Mouse (Mus musculus): ENCODE results near the gene Upp2.
A peak's percentile ranks its signal among the peaks of the same experiment; 100 is the strongest.

Upp2 gene

DNA sequence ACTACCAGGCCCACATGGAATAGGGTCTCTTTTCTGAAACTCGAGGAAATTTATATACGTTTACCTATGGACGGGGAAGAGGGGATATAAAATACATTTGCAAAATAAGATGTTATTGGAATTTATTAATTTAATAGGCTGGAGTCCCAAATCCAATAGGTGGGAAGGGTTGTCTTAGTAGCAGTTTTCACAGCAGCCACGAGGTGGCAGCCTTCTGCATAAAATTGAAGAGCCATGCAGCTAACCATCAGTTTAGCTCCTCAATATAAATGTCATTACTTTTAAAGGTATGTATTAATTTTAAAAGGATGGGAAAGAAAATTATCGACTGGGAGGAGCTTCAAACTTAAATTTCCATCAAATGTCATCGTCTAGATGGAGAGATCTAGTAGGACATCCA lies 113.7 kb downstream of the Upp2 start:
- peak; percentile 37 for DNase-seq (ENCODE audit: low read depth)

DNA sequence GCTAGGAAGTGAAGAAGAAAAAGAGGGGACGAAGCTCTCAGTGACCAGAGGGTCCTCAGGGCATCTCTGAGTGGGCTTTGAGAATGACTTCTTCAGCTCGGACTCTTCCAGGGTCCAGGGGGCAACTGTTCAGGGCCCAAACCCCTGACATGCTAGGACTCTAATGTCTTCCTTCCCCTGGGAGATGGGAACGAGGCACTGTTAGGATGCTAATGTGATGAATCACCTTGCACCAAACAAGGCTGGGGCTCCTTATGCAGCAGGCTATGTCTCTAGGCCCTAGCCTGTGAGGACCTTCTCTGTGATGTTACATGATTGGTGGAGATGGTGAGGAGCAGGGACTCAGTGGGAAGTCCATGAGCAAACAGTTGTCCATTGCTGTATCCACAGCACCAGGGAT lies 114.3 kb downstream of the Upp2 start:
- DNase-seq (ENCODE audit: low read depth), result no peak

DNA sequence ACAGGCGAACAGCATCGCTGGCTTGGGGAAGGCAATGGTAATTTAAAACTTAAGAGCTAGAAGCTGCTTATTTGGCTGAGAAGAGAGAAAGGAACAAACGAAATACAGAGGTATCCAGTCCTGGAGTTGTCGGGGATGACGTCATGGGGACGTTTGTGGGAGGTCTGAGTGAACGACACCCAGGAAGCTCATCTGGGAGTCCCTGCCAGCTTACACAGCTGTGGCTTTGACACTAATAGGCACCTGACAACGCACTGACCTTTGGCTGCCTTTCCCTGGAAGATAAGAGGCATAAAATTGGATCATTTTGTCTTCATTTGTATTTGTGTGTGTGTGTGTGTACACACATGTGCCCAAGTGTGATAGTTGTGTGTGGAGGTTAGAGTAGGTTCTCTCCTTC lies 130.4 kb downstream of the Upp2 start:
- no peak for DNase-seq (ENCODE audit: low read depth)

DNA sequence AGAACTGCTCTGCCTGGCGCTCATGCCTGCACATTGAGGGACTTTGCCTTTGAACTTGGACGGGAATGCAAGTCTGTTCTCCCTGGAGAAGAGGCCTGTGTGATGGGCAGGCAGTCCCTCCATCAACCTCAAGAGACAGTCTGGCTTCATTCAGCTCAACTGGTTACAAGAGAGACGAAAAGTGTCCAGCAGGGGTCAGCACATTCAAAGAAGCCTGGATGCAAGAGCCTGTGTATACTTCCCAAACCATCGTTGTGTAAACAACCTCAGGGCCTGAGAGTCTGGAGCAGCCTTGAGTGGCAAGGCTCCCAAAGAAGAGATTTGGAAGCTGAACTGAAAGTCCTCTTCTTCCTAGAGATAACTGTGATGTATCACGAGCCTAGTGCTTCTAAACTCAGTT lies 132.8 kb downstream of the Upp2 start:
- peak; percentile 52 for DNase-seq (ENCODE audit: low read depth)

DNA sequence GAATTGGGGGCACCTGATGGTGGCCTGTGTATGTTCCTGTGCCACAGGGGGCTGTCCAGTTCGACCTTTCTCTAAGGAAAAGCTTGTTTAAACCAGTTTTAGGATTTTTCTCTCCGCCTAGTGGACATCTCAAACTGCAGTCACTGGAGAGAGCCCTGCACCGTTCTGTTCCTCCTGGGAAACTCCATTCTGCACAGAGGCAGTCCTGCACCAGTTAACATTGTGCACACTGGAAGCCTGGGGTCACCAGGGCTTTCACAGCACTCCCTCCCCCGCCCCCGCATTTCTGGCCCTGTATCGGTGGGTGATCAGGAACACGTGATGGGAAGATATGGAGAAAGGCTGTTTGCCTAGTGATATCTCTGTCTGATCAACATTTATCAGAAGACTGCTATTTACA lies 133.3 kb downstream of the Upp2 start:
- DNase-seq (ENCODE audit: low read depth), result no peak

DNA sequence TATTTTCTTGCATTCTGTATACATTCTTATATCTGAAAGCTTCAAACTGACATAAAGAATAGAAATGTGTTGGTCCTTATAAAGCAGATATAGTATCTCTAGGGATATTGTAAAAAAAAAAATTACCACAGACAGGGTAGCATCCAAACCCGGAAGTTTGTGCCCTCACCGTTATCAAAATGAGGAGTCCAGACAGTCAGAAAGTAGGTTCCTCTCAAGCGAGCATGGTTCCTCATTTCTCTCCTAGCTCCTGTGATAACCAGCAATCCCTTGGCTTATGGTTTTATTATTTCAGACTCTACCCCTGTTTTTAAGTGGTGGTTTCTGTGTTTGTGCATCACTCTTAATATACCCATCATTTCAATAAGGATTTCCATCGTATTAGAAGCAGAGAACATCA lies 134.5 kb downstream of the Upp2 start:
- DNase-seq (ENCODE audit: low read depth), result no peak

DNA sequence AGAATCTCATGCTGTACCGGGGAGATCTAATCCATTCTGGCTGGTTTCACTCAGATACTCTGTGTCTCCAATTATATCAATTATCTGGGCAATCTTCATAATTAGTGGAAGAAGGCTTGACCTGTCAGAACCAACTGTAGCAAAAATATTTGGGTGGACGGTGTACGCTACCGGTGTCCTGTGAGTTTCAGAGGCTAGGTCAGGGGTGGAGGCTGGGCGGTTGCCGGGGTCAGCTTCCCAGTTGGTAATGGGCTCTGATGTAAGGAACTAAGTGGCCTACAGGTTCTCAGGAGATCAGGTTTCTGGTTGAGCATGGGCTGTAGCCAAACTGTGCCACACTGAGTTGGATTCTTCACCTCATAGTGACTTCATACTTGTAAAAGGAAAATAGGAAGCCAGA lies 136.1 kb downstream of the Upp2 start:
- DNase-seq (ENCODE audit: low read depth), result no peak

DNA sequence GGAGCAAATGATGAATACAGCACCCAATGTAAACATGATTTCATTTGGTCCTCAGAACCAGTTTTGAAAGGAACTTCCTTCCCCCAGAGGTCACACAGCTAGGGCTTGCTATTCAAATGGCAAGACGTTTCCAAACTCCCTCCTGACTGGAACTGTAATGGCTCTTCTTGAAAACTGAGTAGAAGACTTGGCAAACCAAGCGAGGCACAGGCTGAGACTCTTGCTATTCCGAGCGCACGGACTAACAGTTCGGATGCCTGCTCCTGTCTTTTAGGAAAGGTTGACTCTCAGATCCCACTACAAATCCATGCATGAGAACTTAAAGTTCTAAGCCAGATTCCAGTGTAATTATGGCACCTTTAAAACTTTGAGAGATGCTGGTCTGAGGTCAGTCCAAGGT lies 136.5 kb downstream of the Upp2 start:
- no peak for DNase-seq (ENCODE audit: low read depth)

DNA sequence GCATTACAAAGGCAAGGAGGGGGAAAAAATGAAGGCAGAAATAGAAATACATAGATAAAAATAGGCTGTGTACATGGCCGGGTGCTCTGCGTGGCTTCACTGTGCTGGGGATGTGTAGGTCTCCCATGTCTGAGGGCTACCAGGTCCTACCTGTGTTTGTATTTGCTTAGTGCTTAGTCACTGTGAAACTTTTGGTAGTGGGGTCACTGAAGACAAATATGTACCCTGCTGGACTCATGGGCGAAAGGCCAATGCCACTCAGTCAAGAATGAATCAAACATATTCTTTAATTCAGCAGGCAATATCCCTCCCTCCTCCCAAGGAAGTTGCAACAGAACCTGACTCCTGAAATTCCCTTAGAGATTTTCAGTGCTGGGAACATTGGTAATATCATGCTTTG lies 137.5 kb downstream of the Upp2 start:
- DNase-seq (ENCODE audit: low read depth), result no peak

DNA sequence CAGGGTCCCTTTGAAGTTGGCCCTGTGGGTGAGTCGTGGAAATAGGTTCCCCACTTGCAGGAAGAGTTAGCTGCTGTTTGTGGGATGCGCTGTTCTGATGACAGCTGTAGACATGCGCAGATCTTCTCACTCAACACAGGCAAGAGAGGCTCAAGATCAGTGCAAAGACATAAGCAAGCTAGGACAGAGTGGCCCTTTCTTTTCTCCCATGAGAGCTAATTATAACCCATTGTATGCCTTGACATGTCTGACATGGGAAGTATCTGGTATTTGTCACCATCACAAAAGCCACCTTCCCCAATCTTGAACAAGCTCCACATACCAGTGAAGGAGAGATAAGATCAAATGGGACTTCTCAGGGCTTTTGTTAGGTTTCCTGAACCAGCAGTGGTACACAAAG lies 140.6 kb downstream of the Upp2 start:
- no peak for DNase-seq (ENCODE audit: low read depth)

DNA sequence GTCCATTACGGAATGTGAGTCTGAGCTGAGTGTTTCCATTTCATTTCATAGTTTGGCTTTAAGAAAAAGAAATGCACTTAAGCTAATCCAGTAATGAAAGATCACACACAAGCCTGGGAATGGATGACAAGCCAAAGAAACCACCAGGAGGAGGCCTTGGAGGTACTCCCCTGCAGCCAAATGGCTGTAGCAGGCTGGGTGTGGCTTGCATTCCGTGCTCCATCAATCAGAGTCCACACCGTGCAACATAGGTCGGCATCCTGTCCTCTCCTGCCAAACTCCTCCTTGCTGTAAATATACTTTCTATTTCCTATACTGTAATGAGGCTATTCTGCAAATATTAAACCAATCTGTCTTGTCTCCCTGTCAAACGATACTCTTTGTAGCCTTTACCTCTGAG lies 143.1 kb downstream of the Upp2 start:
- no peak for DNase-seq (ENCODE audit: low read depth)

DNA sequence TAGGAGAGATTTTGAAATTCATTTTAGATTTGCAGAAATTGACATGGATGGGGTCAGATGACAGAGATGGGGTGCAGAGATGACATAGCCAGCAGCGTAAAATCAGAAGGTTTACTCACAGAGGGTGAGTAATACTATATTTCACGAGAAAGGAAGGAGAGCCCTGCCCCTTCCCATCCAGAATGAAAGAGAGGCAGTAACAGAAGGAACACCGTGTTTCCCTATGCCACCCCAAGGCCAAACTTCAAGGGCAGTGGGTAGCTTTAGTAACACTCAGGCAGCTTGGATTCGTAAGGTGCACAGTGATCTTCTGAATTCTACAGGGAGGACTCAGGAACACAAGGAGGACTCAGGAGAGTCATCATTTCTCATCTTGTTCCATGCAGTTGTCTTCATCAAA lies 144.0 kb downstream of the Upp2 start:
- DNase-seq (ENCODE audit: low read depth), result no peak

DNA sequence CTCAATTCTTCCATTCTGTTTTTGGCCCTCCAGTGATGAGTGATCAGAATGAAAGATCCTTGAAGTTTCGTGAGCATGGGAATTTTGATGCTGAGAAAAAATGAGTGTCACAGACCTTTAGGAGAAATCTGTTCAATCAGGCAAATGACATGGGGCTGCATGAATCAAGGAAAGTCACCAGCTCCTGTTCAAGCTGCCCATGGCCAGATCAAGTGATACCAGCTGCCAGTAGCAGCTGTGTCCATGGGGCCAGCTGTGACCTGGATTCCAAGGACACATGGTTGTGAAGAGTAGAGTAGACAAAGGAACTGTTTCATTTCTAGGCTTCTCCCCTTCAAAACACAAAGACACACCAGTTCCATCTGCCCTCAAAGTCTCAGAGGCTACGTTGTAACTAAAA lies 144.4 kb downstream of the Upp2 start:
- no peak for DNase-seq (ENCODE audit: low read depth)

DNA sequence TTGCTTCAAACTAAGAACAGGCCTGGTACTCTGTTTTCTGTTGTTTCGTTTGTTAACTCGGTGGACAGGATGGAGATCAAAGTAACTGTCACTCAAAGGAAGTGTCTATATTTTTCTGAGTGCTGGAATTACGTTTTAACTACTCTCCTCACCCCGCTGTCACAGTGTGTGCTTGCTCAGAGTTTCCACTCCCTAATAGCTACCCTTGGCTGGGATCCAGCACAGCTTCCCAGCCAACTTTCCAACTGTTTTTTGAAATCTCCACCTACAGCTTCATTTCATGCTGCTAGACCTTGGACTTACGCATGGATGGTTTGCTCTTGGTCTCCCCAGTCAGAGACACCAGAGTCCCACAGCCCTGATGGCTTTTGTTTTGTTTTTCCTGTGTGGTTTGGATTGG lies 144.8 kb downstream of the Upp2 start:
- peak; percentile 56 for DNase-seq (ENCODE audit: low read depth)

DNA sequence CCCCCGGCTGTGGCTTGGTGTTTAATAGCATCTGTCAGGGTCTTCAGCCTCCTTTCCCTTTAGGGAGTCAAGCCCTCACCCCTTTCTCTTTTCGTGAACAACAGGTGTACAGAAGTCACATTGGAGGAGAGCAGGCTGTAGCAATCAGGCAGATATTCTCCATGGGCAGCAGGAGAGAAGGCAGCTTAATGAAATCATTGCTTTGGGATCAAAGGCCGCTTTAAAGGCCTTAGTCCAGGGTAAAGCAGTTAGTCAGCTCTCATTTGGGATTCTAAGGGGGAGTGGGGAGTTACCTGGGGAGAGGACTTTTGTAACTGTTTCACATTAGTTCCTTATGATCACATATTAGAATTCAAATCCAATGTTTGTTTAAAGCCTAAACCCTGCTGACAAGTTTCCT lies 150.8 kb downstream of the Upp2 start:
- DNase-seq (ENCODE audit: low read depth), result no peak

DNA sequence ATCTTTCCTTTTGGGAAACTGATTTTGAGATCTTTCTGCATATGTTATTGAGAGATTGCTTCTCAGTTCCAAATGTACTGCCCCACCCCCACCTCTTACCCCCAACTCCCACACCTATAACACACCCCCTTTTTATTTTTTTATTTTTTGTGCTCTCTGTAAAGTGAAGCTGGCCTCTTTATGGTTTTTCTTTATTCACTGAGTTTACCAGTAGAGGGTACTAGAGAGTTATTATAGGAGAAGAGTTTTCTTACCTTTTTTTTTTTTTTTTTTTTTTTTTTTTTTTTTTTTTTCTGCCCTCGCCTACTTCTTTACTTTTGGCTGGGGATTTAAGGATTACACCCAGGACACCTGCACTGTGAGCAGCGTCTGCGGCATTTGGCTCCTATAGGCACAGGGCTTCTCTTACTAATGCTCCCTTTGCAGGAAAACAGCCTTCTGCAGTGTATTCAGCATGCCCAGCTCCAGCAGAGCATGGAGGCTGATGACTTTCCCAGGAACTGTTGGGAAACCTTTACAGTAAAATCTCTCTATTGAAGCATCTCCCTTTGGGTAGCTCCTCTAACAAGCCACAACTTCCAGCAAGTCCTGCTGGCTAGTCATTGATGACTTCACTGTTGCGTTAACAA lies 170.2 kb downstream of the Upp2 start:
- no peak for DNase-seq (ENCODE audit: low read depth)

DNA sequence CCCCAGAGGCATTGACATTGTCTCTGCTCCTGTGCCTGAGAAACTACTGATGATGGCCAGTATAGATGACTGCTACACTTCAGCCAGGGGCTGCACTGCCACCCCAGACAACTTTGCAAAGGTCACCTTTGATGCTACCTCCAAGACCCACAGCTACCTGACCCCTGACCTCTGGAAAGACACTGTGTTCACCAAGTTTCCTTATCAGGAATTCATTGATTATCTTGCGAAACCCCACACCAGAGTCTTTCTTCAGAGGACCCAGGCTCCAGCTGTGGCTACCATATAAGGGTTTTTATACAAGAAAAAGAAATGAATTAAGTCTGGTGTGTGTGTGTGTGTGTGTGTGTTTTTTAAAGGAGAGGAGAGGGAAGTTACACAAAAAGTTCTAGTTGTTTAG lies 174.1 kb downstream of the Upp2 start:
- DNase-seq (ENCODE audit: low read depth), result no peak

DNA sequence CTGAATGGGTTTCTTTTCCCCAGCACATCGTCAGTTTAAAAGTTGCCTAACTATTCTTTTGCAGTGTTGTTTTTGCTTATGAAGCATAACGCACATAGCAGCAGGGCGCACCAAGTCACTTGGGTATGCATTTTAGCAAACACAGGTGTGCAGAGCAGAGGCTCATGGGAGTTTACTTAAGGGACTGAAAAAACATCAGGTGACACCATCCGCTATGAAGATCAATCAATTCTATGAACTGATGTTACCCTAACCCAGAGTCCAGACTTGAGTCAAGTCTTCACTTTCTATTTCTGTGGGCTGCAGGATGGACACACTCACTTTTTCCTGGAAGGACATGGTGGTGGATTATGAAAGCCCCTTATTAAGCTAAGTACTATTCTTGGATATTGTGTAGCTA lies 174.9 kb downstream of the Upp2 start:
- no peak for DNase-seq (ENCODE audit: low read depth)

DNA sequence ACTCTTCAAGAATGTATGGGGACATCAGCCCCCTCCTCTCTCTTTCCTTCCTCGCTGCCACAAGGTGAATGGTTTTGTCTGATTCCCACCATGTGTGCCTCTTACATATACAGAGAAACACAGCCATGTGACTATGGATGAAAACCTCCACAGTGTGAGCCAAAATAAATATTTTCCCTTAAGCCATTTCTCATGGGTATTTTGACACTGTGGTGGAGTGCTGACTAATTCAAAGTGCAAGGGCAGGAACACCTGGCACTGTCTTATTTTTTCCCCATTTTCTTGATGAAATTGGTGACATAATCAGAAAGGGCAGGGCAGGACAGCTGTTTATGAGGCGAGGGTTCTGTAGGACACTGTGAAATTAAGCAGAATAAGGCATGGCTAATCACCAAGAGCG lies 176.3 kb downstream of the Upp2 start:
- peak; percentile 55 for DNase-seq (ENCODE audit: low read depth)

DNA sequence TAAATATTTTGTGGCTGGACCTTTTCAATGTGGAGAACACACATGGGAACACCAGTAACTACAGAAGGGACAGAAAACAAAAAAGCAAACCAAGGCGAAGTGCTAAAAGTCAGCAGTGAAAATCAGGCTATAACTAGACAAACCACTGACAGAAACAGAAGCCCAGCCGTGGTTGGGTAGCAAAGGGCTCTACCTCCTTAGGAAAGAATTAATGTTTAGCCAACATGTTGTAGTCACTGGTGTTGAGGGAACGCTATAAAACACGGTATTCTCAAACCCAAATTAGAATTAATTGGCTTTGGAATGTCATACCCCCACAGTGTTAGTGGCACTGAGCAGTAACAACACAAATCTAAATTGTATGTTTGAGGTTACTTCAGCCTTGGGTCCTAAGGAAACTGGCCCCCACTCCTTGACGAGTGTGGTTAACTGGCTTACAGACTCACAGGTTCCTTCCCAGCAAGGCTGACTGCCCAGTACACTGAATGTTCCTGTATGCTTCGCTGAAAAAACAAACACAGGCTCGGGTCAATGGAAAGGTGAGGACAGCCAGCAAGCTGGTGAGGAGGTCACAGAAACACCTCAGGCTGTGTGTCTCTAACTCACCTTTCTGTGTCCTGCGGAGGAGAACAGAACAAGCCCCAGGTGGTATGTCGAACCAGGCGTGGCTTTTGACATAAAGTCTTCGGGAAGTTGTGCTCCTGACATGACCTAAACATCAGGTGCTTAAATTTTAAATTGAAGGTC lies 180.6 kb downstream of the Upp2 start:
- no peak for DNase-seq (ENCODE audit: low read depth)

DNA sequence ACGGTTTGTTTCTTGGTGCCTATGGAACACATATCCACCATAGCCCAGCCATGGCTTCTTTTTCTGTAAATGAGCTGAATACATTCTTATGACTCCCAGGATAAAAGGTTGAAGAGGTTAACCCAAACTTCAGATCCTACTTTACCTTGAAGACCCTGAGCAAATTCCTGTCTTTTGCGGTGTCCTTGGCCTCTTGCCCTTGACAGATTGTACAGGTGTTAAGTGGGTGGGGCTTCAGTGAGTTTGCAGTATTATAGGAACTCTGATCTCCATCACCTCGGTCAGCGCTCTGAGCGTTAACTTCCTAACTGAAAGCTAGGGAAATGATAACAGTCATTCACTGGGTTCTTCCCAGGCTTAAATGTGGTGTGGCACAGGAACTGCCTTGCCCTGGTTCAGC lies 181.2 kb downstream of the Upp2 start:
- DNase-seq (ENCODE audit: low read depth), result no peak

DNA sequence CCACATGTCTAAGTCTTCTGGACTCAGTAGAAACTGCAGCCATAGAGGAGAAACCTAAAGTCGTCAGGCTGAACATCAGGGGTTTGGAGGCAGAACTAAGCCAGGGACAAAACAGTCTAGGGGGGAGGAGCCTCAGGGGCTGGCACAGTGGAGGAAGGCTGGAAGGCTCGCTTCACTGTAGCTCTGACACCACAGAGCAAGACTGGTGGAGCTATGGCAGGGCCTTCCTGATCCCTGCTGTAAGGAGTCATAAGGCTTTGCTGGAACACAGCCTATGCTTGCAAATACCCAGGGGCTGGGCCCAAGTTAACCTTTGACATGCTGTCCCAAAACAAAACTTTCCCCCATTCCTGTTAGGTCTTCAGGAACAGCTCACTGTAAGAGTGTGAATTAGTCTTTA lies 185.8 kb downstream of the Upp2 start:
- DNase-seq (ENCODE audit: low read depth), result no peak

DNA sequence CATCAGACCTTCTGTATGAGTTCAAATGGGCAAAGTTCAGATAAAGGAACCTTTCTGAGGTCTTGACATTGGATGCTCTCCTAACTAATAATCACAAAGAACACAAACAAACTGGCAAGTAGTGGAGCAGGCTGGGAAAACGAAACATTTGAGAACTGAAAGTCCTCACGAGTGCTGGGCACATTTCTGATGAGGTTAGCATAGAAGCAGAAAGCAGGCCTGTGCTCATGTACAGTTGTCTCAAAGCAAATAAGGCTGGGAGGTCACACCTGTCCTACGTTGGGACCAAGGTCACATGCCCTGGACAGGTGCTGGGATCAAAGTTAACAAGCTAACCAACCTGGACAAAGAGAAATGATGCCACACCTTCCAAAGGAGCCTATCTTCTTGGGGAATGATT lies 187.6 kb downstream of the Upp2 start:
- DNase-seq (ENCODE audit: low read depth), result no peak

DNA sequence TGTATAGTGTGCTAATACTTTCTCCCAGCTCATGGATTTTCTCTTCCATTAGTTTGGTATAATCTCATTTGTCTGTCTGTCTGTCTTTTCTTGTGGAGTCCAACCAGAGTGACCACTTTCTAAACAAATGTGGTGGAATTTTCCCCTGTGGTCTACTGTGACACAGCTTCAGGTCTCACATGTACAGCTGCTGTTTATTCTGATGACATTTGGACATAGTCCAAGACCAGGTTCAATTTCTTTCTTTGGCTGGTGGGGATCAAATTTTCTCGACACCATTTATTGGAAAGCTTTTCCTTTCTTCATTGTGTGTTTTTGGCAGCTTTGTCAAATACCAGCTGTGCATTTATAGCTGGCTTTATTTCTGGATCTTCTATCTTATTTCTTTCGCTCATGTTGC lies 191.0 kb downstream of the Upp2 start:
- DNase-seq (ENCODE audit: low read depth), result no peak
